Mouse (Mus musculus) cerebellum, adult (tissue): ENCODE measurements around the gene Gpr156.
A peak's percentile ranks its signal among the peaks of the same experiment; 100 is the strongest.

ENCODE experiments used
- ATAC-seq: cut with Nextera tagmentation; 2 replicates; pipeline ENCODE4 v1.9.2; 2017; ENCODE audit warnings: mild to moderate bottlenecking, moderate library complexity, mixed read lengths; ENCODE audit not compliant: insufficient number of reproducible peaks, low FRiP score, low TSS enrichment

Gene Gpr156

GRCm38 (mm10) chr16:37916138-37916817 lies at the start of gene Gpr156:
Gene Gpr156 (plus strand): TSS chr16:37916496.
- 0 out of 2 replicates have a peak, but pooled peaks have one; percentile 61 for ATAC-seq

DNA sequence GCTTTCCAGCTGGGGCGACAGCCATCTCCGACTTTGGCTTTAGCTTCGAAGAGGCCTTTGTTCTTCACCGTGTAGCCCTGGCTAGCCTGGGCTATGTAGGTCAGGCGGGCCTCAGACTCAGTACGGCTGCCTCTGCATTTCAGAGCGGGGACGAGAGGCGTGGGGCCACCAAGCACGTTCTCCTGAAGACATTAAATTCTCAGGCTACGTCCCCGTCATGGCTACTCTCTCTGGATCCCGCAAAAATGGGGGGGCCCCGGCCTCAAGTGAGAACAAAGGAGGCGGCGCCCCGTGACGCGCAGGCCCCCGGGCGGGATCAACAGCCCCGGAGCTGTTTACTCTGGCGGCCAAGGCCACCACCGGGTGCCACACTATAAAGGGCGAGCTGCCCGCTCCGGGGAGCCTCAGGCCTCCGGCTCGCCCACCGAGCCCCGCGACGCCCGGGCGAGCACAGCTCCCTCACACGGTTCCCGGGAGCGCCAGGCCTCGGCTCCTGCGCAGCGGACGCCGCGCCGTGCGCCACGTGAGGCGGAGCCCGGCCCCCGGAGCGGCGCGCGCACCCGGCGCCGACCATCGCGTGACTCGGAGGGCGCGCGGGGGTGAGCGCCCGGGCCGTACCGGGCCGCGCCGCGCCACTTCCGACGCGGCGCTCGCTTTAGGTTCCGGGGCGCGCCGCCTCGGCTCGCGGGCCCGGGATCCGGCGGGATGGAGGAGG lies 48.3 kb upstream of the Gpr156 start, which contains the start of gene Lrrc58:
TSS of gene Lrrc58 (plus strand) at position 599 of the 715 bp plus-strand sequence.
- ATAC-seq, result peak; percentile 83

GRCm38 (mm10) chr16:37868506-37869469 lies 47.5 kb upstream of the Gpr156 start:
- ATAC-seq, result peak; percentile 75

- ATAC-seq, result no peak
Observed at GRCm38 (mm10) chr16:37869470-37870231, 46.6 kb upstream of the Gpr156 start.

GRCm38 (mm10) chr16:37871112-37871715 lies 45.1 kb upstream of the Gpr156 start:
- ATAC-seq, result no peak

DNA sequence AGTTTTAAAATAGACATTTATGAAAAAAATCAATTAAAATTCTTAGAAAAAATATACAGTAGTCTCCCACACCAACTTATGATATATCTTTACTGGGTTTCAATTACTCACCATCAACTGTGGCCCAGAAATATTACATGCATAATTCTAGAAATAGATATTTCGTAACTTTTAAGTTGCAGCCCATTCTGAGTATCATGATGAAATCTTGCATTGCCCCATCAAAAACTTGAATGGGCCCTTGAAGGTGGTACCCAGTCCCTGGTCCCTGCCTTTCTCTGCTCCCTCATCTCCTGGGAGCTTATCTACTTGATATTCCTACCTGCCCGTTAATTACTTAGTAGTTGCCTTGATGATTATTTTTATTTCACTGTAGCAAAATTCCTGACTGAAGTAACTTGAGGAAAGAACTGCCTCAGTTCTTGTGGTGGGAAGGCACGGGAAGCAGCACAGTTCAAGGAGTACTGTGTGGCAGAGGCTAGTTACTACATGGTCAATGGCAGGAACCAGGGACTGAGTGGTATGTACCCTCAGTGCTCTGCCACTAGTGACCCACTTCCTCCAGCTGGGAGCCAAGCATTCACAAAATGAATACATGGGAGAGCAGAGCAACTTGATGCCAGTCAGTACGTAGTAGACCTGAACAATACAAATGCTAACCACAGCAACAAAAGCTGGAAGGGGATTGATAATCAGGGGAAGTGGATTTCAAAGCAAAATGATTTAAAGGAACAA lies 41.6 kb upstream of the Gpr156 start:
- ATAC-seq, result no peak

- no peak for ATAC-seq
Observed at GRCm38 (mm10) chr16:37877406-37877805, 38.9 kb upstream of the Gpr156 start.

GRCm38 (mm10) chr16:37878951-37879505 lies 37.3 kb upstream of the Gpr156 start:
- ATAC-seq, result no peak

DNA sequence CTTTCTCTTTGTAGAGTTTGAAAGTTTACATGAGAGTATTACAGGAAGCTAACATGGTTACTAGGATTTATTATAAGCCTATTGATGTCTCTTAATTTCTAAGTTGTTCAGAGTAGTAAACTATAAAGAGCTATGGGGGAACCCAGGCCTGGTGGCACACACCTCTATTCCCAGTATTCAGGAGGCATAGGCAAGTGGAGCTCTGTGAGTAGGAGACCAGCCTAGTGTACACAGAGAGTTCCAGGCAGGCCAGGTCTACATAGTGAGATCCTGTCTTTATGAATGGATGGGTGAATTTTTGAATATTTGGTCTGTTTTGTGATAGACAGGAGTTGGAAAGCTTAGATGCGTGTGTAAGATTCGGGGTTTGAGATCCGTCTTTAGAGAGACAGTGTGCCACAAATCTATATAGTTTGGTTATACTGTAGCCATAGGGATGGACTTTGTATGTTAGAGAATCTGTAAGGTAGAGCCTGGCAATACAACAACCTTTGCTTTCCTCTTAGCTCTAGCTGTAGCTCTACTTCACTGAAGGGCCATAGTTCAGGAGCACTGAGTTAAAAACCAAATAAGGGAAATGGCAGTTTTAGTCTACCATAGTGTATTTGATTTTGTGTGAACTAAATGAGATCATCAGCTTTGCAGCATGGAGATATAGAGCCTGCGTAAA lies 36.4 kb upstream of the Gpr156 start:
- no peak for ATAC-seq

GRCm38 (mm10) chr16:37881168-37881567 lies 35.1 kb upstream of the Gpr156 start:
- ATAC-seq, result no peak

DNA sequence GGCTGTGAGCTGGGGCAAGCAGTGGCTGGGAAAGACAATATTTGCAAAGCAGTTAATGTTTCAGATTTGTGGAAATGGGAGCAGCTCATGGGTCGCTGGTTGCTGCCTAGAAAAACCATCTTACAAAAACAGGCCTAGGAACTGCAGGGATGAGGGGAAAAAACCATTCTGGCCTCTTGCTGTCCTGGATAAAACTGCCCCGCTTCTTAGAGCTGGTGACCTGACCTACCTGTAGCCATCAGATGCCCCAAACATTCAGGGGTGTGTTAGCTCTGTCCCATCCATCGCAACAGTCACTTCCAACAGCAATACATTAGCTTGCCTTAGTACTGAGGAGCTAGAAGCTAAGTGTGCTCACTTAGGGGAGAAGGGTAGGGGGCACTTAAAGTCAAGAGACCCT lies 27.3 kb upstream of the Gpr156 start:
- no peak for ATAC-seq

GRCm38 (mm10) chr16:37892667-37893066 lies 23.6 kb upstream of the Gpr156 start:
- no peak for ATAC-seq

GRCm38 (mm10) chr16:37893381-37893780 lies 22.9 kb upstream of the Gpr156 start:
- no peak for ATAC-seq

DNA sequence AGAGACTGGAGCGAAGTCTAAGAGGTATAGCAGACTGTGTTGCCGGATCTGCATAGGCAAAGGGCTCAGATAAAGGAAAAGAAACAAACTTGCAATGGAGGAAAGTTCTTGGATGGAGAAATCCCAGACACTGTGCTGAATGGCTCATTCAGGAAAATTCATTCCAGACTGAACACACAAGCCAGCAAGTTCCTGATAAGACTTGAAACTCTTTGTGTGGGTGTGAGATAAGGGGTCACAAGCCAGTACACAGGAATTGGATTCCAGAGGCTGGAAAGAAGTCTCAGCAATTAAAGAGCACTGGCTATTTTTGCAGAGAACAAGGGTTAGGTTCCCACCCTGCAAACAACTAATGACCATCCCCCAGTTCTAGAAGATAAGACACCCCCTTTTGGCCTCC lies 22.4 kb upstream of the Gpr156 start:
- no peak for ATAC-seq

GRCm38 (mm10) chr16:37898790-37899189 lies 17.5 kb upstream of the Gpr156 start:
- ATAC-seq, result no peak

GRCm38 (mm10) chr16:37899357-37899756 lies 16.9 kb upstream of the Gpr156 start:
- ATAC-seq, result no peak

- no peak for ATAC-seq
Observed at GRCm38 (mm10) chr16:37901318-37901717, 15.0 kb upstream of the Gpr156 start.

DNA sequence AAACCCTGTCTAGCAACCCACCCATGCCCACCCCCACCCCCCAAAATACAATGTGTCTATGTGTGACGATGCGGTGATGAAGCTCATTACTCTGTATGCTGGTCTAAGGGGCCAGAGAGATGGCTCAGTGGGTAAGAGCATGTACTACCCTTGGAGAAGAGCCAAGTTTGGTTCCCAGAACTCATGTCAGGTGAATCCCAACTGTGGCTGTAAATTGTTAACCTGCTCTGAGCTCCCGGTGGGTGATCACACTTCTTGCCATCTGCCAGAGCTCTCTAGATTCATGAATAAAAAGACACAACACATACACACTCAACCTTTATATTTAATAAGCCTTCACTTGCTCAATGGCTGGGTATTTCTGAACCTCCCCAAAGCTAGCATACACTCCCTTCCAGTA lies 9.8 kb upstream of the Gpr156 start:
- no peak for ATAC-seq
